Mouse (Mus musculus): ENCODE results near the gene Tex38.

Gene Tex38

DNA sequence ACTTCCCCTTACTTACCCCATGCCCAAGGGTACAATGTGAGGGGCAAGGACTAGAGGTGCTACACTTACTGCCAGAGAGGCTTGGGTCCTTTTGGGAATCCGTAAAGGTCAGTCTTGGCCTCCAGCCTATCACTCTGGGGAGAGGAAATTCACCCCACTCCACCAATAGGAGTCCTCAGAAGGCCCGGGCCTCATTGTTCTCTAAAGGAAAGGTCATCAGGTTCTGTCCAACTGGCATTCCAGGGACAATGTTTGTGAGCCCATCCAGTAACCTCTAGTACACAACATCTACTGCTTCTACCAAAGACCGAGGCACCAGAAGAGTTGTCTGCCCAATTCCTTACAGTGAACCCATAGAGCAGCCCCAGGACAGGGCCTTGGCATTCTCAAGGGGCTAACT is at the start of gene Tex38:
Tex38 (minus strand) TSS at position 101 of the 400 bp plus-strand sequence.
- WGBS: 87% methylated on average over 3 of the region's 3 CpGs

DNA sequence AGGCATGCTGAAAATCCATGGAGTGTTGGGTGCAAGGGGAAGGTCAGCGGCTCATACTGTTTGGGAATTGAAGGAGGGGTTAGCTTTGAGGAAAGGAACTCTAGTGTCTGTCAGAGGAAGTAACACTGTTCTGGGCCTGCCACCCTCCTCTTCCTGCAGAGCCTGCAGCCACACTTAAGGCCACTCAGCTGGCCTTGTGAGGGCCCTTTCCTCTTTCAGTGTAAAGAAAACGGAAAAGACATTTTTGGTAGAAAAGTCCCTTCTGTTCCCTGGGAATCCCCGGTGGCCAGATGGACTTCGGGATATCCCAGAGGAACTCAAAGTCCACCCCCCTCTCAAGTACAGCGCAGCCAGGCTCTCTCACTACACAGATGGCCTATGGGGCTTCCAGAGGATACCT is 49.7 kb upstream of the Tex38 start:
- WGBS: 75% methylated on average over 5 of the region's 5 CpGs

DNA sequence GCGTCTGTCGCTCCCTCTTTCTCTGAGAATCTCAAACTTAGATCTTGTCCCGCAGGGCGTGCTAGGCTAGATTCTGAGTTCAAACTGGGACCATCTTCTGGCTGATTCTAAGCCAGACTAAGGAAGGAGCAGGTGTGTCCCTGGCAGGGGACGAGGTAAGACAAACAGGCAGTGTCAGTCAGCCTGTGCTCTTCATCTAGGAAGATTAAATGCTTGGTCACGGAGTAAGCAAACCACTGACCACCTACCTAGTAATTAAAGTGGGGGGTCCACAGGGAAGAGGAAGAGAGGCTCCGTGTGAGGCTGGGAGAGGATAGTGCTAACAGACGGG is 47.7 kb upstream of the Tex38 start:
- WGBS: 18% methylated on average over 8 of the region's 8 CpGs

DNA sequence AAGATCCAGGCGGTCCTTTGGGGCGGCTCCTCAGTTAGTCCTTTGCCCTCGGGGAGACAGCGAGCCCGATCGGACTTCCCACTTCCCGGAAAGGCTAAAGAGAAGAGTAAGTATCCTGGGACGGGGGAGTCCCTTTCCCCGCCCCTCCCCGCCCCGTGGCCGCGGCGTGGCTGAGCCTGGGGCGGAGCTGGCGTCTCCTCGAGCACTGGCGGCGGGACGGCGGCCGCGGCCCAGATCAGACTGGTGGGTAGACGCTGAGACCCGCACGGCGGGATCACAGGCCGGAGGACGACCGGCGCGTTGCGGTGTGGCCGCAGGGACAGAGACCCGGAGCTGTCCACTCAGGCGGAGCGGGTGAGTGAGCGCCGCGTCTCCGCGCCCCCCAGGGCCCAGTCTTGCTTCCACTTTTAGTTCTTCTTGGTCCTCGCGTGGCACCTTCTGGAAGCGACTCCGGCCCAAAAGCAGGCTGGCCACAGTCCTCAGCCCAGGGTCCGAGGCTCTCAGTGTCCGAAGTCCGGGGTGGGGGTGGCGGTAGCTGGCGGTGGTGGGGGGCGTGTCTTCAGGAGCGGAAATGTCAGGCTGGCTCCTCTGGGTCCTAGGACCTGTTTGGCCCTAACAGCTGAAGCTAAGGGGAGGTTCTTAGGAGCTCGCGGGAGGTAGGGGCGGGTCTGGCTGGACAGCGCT is 47.2 kb upstream of the Tex38 start, which contains the start of gene Mob3c:
Mob3c (plus strand) TSS at position 205 of the 684 bp plus-strand sequence.
- WGBS: 1% methylated on average over 56 of the region's 57 CpGs

DNA sequence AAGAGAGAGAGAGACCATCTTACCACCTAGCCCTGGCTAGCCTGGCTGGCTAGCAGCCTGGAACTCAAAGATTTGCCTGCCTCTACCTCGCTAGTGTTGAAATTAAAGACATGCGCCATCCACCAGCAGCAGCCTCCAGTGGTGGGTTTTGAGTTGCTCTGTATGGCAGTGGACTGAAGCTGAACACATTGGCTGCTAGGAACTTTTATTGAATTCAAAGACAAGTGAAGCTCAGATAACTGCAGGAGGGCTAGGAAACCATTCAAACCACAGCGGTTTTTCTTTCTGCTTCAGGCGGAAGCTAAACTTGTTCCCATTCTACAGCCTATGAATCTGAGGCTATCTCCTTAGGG is 46.7 kb upstream of the Tex38 start:
- WGBS: 8% methylated on average over 4 of the region's 4 CpGs

DNA sequence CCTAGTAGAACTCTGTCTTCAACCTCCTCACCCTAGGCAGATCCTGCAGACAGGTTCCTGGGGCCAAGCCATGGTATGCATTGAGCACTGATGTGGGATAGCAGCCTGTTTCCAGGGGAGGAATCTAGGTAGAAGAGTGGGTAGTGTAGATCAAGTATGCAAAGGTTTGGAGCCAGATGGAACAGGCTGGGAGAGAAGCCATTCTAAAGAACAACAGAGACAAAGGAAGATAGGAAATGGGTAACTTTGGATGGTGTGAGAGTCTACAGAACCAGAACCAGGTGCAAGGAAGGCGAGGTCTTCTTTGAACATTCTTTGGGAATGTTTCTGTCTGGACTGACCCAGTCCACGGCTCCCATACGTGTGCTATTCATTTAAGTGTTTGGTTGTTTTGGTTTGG is 46.2 kb upstream of the Tex38 start:
- 74% methylated on average over 3 of the region's 3 CpGs for WGBS

DNA sequence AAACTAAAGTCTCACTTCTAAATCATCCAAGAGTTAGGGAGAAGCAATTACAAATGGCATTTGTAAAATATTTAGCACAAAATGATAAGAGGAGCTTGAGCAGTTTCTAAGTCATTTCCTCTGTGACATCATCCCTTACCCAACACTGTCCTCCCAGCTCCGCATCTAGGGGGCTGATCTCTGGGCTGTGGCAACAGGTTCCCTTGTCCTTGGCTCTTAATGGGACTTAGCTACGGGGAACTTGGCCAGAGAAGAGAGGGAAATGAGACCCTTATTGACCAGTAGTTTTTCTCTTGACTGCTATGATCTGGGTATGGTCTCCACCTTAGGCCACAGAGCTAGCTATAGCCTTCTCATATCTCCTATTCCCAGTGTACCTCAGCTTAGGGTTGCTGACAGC is 44.5 kb upstream of the Tex38 start:
- WGBS: 86% methylated on average over 2 of the region's 2 CpGs

DNA sequence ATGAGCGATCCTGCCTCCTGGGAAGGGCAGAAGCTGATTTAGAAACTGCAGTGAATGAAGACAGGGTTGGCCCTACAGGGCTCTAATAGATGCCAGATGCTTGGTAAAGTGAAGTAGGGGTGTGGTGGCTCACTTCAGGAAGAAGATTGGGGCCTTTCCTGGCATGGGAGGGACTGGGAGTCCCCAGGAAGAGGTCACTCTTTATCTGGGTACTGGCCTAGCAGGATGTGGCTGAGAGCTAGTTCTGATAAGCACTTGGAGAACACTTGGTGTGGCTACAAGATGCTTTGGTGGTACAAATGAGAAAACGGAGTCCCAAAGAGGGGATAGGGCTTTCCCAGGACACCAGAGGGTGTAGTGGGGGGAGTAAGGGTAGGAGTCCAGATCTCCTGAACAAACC is 43.4 kb upstream of the Tex38 start:
- WGBS: 79% methylated on average over 2 of the region's 2 CpGs

DNA sequence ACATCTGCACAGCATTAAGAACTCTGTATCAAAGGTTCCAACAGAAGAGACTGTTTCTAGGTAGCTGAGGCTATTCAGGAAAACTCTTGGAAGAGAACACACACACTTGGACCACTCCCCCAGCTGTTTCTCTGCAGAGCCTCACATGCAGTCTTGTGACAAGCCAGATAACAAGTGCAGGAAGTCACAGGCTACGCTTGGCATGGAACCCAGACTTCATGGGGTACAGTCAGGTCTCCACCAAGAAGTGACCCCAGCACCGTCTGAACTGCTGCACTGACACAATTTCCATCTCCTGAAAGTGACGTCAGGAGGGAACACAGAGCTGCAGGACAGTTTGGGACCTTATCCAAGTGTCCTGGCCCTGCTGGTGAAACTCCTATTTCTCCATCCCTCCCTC is 41.1 kb upstream of the Tex38 start:
- WGBS: 59% methylated on average over 3 of the region's 3 CpGs

DNA sequence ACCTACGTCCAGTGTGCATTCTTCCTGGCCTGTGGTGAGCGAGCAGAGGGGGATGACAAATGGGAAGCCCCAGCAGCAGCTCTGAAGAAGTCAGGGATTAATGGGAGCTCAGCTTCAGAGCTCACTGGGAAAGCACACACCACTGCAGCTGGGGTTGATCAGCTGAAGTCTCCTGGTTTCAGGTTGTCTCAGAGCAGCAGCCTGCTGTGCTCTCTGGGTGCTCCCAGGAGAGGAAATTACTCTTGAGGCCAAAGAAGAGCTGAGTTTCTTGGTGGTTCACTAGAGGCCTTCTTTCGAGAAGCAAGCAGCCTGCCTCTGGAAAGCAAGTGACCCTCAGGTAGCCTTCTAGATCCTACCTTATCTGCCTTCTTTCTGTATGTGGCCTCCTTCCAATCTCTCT is 40.1 kb upstream of the Tex38 start:
- WGBS: 91% methylated on average over 3 of the region's 3 CpGs

DNA sequence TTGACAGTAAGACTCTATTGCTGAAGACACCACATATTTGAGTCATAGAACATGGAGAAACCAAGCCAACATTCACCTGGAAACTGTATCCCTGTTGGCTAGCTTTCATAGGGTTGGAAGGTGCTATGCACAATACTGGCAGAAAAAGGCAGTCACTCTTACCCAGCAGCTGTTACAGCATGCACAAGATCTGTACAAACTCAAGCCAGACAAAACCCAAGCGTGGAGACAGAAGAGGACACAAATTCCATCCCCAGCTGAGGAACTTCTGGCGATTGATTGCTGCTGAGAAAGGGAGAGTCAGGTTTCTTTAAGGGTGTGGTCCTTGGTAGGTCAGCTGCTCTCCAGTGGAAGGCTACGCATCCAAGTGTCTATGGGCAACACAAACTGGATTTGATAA is 39.4 kb upstream of the Tex38 start:
- WGBS: 77% methylated on average over 3 of the region's 3 CpGs

DNA sequence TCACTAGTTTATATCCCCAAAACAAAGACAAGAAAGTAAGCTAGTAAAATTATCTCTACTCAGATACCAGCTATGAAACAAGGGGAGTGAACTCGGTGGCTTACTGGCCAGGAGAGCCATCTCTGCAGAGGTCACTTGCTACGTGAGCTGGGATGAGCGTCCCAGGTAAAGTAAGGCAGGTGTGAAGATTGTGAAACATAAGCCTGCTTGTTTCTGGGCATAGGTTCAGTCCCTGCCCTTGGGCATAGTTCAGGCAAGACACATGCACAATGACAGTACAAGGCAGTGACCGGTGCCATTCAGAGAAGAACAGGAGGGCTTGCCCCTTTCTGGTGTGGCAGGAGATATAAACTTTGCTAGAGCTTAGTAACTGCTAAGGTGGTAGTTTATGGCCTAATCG is 34.8 kb upstream of the Tex38 start:
- WGBS: 94% methylated on average over 5 of the region's 5 CpGs

DNA sequence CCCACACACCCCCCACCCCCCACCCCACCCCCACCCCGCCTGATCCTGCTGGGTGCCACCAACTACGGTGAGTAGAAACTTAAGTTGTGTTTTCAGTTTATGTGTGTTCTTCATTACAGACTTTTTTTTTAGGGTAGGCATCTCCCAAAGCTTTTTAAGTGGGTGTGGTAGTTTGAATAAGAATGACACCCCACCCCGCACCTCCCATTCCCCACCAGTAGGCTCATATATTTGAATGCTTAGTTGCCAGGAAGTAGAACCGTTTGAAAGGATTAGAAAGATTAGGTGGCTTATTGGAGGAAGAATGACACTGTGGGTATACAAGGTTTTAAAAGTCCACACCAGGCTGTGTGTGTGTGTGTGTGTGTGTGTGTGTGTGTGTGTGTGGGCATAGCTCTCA is 31.5 kb upstream of the Tex38 start:
- 73% methylated on average over 4 of the region's 4 CpGs for WGBS

DNA sequence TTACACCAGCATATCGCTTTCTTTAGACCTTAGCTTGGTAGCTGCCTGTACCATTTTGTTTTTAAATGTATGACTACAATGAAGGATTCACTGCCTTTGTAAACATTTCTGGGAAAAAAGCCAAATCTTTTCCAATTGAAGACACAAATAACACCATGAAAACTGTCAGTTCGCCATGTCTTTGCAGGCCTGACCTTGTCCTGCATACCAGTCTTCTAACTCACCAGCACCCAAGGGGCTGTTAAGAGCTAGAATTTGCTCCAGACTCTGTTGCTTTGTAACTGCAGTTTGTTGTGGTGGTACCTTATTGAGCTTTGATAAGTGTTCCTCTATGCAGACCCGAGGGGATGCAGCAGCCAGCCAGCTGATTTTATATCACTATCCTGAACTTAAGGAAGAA is 19.2 kb upstream of the Tex38 start:
- WGBS: 55% methylated on average over 3 of the region's 3 CpGs

DNA sequence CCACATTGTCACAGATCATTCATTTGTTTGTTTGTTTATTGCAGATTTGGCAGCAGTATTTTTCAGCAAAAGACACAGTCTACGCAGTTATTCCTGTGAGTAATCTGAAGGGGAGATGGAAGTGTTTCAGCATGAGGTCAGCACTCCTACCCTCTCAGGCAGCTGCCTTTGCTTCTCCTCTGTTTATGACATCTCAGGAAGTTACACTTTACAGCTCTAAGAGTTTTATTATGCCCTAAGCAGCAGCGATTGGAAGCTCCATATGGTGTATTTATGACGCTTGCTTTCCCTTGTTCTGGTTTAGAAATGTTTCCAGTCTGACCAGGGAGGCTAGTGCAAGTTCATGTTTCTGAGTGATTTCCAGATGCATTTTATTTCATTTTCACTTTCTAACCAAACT is 14.5 kb upstream of the Tex38 start:
- 84% methylated on average over 3 of the region's 3 CpGs for WGBS

DNA sequence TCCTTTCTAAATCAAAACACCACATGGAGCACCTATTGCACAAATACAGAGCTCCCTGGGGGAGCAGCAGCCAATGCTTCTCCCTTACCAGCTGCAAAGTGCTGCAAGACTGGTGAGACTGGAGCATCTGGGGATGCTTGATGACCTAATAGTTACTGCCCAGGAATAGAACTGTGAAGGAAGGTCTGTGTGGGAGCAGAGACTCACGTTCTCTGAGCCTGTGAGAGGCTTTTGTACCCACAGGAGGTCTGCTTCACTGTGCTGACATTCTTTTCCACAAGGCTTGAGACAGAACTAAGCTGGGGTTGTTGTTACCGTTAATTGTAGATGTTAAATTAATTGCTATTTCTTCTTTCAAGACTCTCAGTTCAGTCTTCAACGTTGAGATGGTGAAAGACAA is 10.0 kb upstream of the Tex38 start:
- WGBS: 50% methylated on average over 3 of the region's 3 CpGs

DNA sequence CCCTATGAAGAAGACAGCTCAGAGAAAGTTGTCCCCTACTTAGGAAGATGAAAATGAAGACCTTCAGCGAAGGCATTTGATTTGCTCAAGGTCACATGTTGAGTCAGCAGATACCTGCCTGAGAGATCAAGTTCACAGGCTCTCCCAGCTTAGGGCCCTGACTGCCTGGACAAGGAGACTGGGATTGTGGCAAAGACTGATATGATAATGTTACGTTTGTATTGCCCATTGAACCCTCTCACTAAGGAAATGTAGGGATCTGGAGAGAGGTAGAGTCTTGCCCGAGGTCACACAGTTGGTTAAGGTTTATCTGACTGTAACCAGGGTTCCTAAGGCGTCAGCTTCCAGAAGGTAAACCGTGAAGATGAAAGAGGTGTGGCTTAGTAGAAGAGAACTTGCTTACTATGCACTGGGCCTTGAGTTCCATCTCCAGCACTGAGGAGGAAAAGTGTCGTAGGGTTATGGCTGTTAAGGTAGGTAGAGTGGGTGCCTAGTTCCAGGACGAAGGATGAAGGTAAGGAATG is 4.8 kb upstream of the Tex38 start:
- 48% methylated on average over 7 of the region's 7 CpGs for WGBS

DNA sequence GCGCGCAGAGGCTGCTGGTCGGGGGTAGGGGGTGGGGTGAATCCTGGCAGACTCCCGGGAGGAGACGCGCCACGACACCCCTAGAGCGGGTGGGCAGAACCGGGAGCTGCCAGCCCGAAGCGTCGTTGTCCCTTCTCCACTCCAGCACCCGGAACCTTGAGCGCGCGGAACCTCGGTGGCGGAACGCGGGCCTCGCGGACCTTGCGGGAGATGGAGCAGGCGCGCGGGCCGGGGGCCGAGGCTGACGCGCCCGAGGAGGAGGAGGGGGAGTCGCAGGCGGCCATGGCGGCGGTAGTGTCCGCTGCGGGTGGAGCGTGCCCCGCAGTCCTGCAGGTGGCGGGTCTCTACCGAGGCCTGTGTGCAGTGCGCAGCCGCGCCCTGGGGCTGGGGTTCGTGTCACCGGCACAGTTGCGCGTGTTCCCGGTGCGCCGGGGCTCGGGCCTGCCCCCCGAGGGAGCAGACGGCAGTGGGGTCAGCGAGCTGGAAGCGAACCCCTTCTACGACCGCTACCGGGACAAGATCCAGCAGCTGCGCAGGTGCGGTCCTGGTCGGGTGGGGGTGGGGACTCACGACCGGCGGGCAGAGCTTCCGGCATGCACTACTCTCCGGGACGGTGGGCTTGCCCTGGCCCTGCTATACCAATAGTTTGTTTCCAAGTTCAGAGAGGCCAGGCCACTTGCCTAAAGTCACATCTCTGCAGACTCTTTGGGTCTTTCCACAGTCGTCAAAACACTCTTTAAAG is 4.1 kb upstream of the Tex38 start, which contains the start of gene Atpaf1:
Atpaf1 (plus strand) TSS at position 44 of the 742 bp plus-strand sequence.
- WGBS: under 1% methylated on average over 66 of the region's 69 CpGs

DNA sequence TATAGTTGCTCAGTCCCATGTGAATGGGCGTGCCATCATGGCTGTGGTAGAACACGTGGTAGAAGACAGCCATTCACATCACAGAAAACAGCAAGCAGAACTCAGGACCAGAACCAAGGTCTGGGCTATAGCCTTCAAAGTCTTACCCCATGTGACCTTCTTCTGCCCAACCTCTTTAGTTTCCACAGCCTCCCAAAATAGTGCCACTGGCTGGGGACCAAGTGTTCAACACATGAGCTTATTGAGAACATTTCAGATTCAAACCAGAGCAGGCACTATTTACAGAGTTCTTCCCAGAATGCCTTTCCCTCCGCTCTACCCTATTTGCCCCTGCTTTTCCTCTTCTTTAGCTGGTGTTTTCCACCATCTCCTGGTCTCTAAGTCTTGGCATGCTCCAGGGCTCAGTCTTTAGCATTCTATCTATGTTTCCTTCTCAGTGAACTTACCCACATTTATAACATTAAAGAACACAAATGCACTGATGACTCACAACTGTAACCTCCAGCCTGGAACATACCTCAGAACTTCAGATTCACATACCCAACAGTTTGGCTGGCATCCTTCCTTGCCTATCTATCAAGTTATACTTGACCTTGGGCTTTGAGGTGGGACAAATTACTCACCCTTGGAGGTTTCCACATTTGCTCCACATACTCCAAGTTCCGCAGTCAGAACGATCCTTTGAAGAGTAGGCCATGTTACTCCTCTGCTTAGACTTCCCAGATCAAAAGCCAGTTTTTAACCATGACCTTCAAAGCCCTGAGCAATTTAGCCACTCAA is 1.4 kb upstream of the Tex38 start:
- WGBS: 93% methylated on average over 5 of the region's 5 CpGs

DNA sequence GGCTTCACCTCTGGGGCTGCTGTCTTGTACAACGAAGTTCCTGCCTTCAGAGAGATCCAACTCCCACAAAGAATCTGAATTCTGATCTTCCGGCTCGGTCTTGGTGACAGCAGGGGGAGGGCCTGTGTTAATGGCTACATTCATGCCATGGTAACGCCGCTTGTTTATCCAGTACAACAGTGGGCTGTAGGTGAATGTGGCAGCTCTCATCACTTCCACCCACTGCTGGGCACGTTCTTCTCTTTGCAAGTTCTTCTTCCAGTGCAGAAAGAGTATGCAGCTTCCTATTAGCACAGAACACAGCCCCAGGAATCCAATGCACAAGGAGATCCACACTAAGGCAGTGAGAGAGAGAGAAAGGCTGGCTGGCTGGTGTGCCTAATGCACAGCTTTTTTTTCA is 549 bp downstream of the Tex38 start:
- 27% methylated on average over 6 of the region's 6 CpGs for WGBS

DNA sequence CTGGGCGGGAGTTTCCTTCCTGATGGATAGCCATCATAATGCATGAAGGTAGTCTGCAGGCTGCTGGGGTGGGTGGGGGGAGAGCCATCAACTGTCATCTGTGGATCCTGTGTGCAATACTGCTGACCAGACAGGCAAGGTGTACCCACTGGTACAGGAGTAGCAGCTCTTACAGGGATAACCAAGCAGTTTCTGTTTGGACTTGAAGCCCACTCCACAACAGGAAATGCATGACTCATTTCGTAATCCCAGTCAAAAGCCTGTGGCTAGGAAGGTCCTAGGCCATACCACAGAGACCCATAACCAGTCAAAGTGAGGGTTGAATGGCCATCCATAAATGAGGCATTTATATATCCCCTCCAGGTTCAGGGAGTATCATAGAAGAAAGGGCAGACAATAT is 3.2 kb downstream of the Tex38 start:
- 96% methylated on average over 2 of the region's 2 CpGs for WGBS

DNA sequence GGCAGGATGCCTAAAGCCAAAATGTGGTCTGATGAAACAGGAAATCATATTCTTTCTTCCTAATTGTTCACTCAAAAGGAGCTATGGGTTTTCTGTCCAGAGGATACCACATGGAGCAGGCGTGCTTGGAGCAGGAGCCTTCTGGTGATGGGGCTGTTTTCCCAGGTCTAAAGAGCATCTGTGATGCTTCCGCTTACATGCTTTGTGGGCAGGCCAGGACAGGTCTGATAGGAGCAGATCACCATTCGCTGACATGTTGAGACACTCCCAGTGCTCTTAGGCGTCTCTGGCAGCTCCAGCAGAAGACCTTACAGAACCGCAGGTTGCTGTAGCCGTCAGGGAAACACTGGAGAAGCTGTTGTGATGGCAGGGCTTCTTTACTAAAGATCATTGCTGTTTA is 5.8 kb downstream of the Tex38 start:
- 88% methylated on average over 6 of the region's 6 CpGs for WGBS

Data from cerebral cortex, adult 2 months (tissue).